Mouse (Mus musculus) left cerebral cortex, adult 2 months (tissue): ENCODE measurements at regions not wholly inside any gene's neighbourhood (a gene's known extent, or its start where the extent isn't known, plus 50 kb on each side); places are given as distances from the start of the nearest gene placed in this dataset.

Experiments used
- DNase-seq, 2 experiments: peaks; one replicate each; pipeline ENCODE4 v3.0.0; 2021 to 2022; ENCODE audit warnings: low spot score in 2 of 2, mixed read lengths in 1 of 2; ENCODE audit errors: extremely low spot score in 1 of 2
- H3K27ac ChIP-seq: fragments of 200-600 bp; 2 replicates; pipeline ENCODE4 v1.8.1; 2022
- H3K4me3 ChIP-seq: fragments of 200-600 bp; 2 replicates; pipeline ENCODE4 v1.8.1; 2022
- CTCF ChIP-seq: fragments of 200-600 bp; IDR thresholded peaks from 2 replicates; pipeline ENCODE4 v1.8.1; 2022; ENCODE audit warnings: antibody characterized with exemption, mild to moderate bottlenecking, moderate library complexity
- intact Hi-C: fragments of 180-260 bp; cut with DNase I; formaldehyde crosslinking; loops from one replicate; pipeline ENCODE4 v1.15.1; 2025

- Histone ChIP-seq H3K4me3 (no peak overlapping the region), H3K27ac (peak overlapping the region; percentile 57; the same call in 1 of the 2 replicates)
- intact Hi-C loops, result no loop called here
- TF ChIP-seq CTCF, result no peak
- no peak for DNase-seq
Measured at GRCm38 (mm10) chr1:18668901-18669300, 404.0 kb upstream of the Defb41 start.

- intact Hi-C loops, result no loop called here
- Histone ChIP-seq H3K4me3 (no peak overlapping the region), H3K27ac (peak overlapping the region; percentile 57)
- TF ChIP-seq CTCF, result no peak
- DNase-seq, result peak in 1 of 2 experiments; percentile 10
Measured at GRCm38 (mm10) chr1:18668265-18668664, 403.3 kb upstream of the Defb41 start.

GRCm38 (mm10) chr1:18640858-18641257 lies 375.9 kb upstream of the Defb41 start:
- no peak overlapping the region for H3K4me3 ChIP-seq
- intact Hi-C loops, result no loop called here
- no peak overlapping the region for H3K27ac ChIP-seq
- DNase-seq, result no peak
- no peak for TF ChIP-seq CTCF

- H3K27ac ChIP-seq, result no peak overlapping the region
Measured at GRCm38 (mm10) chr1:18639460-18640300, 374.7 kb upstream of the Defb41 start.

GRCm38 (mm10) chr1:18637334-18637733 lies 372.4 kb upstream of the Defb41 start:
- no peak for TF ChIP-seq CTCF
- Histone ChIP-seq H3K4me3 (no peak overlapping the region), H3K27ac (no peak overlapping the region)
- intact Hi-C loops, result no loop called here
- no peak for DNase-seq

More at GRCm38 (mm10) chr1:18639460-18640300, 374.7 kb upstream of the Defb41 start:
- H3K4me3 ChIP-seq, result no peak overlapping the region
- DNase-seq, result no peak
- TF ChIP-seq CTCF, result no peak
- intact Hi-C loops, result no loop called here

GRCm38 (mm10) chr1:18610231-18610630 lies 345.3 kb upstream of the Defb41 start:
- DNase-seq, result no peak

GRCm38 (mm10) chr1:18599864-18600263 lies 334.9 kb upstream of the Defb41 start:
- no peak for TF ChIP-seq CTCF
- Histone ChIP-seq H3K27ac (no peak overlapping the region), H3K4me3 (no peak overlapping the region)
- DNase-seq, result no peak
- intact Hi-C loops, result no loop called here

More at GRCm38 (mm10) chr1:18610231-18610630, 345.3 kb upstream of the Defb41 start:
- no peak overlapping the region for H3K4me3 ChIP-seq
- intact Hi-C loops, result no loop called here
- no peak for TF ChIP-seq CTCF
- no peak overlapping the region for H3K27ac ChIP-seq

- DNase-seq, result no peak
- intact Hi-C loops, result no loop called here
- no peak overlapping the region for H3K4me3 ChIP-seq
- no peak overlapping the region for H3K27ac ChIP-seq
- no peak for TF ChIP-seq CTCF
Measured at GRCm38 (mm10) chr1:18598908-18599307, 334.0 kb upstream of the Defb41 start.

GRCm38 (mm10) chr1:18583358-18584128 lies 318.6 kb upstream of the Defb41 start:
- DNase-seq, result no peak
- TF ChIP-seq CTCF, result no peak
- intact Hi-C loops, result loop anchor here (10.0 kb wide), 1 partner anchor 391 kb away; no protein-coding TSS in a partner anchor
- H3K27ac ChIP-seq, result no peak overlapping the region
- H3K4me3 ChIP-seq, result no peak overlapping the region

- no peak overlapping the region for H3K4me3 ChIP-seq
- TF ChIP-seq CTCF, result no peak
- peak overlapping the region; percentile 34; the same call in 1 of the 2 replicates for H3K27ac ChIP-seq
- intact Hi-C loops, result no loop called here
- DNase-seq, result no peak
Measured at GRCm38 (mm10) chr1:18578625-18579024, 313.7 kb upstream of the Defb41 start.

- TF ChIP-seq CTCF, result no peak
- no peak overlapping the region for H3K4me3 ChIP-seq
- no peak overlapping the region for H3K27ac ChIP-seq
- no peak for DNase-seq
- intact Hi-C loops, result no loop called here
Measured at GRCm38 (mm10) chr1:18567086-18567485, 302.1 kb upstream of the Defb41 start.

GRCm38 (mm10) chr1:18551211-18551610 lies 286.3 kb upstream of the Defb41 start:
- intact Hi-C loops, result no loop called here

More at GRCm38 (mm10) chr1:18551211-18551610, 286.3 kb upstream of the Defb41 start:
- no peak for TF ChIP-seq CTCF
- Histone ChIP-seq H3K4me3 (no peak overlapping the region), H3K27ac (no peak overlapping the region)
- DNase-seq, result peak in 1 of 2 experiments; percentile 10
